Mouse (Mus musculus) right cerebral cortex, postnatal 36 days (tissue): ENCODE results near the gene Cryba2.

ENCODE experiments used
- DNase-seq, 2 experiments: peaks; one replicate each; pipeline ENCODE4 v3.0.0; 2022; ENCODE audit warnings: low spot score in 2 of 2, mixed read lengths in 1 of 2

Cryba2 gene

DNA sequence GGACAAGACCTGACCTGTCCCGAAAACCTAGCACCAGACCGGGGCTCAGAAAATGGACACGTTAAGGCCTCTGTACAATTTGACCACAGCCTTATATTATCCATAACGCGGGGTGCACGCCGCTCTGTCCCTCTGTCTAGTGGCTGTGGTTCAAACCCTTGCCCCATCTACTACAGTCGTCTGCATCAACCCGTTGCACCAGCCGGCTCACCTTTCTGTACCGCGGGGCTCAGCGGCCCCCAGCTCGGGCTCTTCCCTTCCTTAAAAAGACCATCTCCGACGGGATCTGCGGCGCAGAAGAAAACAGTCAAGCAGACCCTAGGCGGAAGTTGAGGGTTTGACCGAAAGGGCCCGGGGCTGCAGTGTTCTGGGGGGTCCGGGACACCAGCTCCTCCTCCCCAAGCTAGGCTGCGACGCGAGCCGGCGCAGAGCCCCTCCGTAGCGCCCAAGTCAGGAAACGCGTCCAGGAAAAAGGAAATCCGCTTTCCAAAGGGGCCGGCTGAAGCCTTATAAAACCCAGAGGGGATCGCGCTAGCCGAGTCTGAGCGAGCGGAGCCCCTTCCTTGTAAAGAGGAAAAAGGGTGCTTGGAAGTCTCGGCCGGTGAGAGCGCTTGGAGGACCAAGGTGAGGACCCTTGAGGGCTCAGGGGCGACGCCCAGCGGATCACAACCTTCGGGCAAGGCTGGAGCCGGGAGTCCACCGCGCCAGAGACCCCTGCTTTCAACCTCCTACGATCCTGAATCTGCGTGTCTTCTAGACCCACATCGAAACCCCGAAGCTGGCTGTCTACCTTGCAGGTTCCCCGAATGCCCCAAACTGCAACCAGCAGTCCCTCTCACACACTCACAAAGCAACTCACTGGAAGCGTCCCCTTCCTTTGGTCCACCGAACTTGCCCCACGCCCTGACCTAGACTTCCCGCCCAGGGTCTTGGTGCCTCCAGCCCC lies 8.5 kb downstream of the Cryba2 start:
- no peak for DNase-seq

DNA sequence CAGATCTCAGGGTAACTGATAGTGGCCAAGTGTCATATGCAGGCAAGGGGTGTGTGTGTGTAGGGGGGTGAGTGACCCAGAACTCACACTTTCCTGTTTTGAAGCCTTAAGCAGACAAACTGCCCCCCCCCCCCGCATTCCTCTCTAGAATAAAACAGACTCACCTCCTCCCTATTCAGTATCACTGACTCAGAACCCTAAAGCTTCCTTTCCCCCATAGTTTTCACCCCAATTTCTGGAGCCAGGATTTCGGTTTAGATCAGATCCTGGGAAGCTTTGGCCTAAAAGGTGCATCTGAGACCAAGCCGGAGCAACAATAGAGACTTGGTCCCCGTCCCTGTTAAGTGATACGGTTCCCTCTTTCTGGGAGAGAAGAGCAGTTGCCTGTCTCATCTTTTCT lies 9.5 kb downstream of the Cryba2 start:
- no peak for DNase-seq

DNA sequence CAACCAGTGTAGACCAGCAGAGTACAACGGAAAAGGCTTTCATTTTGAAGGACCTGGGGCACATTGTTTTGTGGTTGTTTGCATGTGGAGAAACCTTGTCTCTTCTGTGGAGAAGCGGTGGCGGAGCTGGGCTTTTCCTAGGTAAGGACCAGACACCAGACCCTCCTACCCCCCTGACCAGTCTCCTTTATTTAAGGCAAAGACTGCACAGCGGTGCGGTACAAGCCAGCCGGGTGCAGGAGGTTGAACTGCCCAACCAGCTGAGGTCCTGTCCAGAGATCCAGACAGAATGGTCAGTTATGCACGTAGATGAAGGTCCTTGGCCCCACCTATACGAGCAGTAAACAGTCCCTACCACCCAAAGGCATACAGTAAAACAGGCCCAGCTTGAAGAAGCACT lies 10.1 kb downstream of the Cryba2 start:
- no peak for DNase-seq

DNA sequence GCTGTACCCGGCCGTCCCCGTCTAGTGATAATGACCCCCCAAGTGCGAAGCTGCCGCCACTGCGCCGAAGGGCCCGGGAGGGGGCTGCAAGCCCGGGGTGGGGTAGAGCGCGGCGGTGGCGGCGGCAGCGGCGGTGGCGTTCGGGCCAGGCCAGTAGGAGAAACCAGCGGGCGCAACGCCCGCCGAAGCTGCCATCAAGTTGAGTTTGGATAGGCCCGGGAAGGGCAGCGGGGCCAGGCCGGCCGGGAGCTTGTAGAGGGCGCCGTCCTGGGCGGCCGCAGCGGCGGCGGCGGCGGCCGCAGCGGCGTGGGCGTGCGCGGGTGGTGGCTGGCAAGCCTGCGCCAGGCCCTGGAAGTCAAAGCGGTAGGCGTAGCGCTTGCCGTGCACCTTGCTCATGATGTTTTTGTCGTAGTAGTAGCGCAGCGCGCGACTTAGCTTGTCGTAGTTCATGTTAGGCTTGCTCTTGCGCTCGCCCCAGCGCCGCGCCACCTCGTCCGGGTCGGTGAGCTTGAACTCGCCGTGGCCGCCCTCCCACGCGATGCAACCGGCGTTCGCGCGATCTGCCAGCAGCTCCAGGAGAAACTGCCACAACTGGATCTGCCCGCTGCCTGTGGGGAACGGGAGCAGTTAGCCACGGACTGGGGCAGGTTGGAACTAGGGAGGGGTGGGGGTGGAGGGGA lies 10.7 kb downstream of the Cryba2 start:
- DNase-seq, result no peak

DNA sequence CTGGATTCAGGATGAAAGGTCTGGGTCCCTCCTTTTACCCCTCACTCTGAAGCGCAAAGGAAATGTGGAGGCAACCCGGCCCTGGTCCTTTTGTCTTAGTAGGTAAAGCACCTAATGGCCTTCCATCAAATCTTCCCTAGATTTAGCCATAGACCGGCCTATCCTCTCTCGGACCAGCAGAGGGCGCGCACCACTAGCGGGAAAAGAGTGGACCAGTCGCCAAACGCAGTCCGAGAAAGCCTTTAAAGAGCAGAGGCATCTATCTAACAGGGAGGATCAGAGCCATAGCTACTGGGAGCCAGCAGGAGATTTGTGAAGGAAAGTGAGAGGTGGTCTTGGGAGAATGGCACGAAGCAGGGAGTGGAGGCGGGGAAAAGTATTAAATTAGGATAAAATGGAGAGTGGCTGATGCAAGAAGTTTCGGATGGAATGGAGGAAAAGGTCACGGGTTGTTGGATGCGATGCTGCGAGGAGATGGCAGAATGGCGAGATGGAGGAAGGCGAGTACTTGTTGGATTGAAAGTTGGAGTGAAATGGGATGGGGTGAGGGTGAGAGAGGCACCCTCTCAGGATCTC lies 12.1 kb downstream of the Cryba2 start:
- peak in 1 of 2 experiments; percentile 56 for DNase-seq

DNA sequence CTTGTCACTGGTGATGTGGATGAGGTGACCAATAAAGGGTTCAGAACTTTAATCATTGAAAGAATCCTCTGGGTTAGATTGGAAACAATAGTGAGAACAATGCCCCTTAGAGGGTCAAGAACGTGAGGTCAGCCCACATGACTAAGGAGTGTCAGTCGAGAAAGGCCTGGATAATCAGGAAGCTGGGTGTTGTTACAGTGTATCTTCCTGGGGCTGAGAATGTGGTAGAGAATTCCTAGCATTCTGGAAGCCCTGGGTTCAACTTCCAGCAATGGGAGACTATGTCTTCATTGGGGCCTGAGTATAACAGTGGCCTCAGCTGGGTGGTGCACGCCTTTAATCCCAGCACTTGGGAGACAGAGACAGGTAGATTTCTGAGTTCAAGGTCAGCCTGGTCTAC lies 15.7 kb downstream of the Cryba2 start:
- DNase-seq, result no peak

DNA sequence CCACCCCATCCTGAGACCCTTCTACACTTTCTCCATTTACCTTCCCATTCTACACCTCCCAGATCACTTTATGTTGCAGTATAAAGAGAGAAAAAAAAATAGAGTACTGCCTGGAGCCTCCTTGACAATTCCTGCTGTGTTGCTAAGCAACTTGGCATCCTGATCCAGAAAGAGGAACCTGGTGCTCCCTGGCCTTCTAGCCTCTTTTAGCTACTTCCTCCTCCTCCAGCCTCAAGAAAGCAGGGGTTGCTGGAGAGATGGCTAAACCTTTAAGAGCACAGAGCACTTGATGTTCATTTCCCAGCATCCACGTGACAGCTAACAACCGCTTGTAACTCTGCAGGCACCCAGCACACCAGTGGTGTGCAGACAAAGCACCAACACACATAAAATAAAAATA lies 20.7 kb downstream of the Cryba2 start:
- DNase-seq, result no peak

DNA sequence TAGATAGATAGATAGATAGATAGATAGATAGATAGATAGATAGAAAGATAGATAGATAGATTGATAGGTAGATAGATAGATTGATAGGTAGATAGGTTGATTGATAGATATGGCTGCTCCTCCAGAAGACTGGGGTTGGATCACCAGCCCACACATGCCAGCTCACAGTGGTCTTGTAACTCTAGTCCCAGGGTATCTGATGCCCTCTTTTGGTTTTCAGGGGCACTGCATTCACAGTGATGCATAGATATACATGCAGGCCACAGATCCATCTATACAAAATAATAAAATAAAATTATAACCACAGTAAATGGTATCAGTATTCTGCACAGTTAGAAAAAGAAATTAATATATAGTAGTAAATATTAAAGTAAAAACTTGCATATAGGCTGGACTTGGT lies 31.2 kb downstream of the Cryba2 start:
- no peak for DNase-seq

DNA sequence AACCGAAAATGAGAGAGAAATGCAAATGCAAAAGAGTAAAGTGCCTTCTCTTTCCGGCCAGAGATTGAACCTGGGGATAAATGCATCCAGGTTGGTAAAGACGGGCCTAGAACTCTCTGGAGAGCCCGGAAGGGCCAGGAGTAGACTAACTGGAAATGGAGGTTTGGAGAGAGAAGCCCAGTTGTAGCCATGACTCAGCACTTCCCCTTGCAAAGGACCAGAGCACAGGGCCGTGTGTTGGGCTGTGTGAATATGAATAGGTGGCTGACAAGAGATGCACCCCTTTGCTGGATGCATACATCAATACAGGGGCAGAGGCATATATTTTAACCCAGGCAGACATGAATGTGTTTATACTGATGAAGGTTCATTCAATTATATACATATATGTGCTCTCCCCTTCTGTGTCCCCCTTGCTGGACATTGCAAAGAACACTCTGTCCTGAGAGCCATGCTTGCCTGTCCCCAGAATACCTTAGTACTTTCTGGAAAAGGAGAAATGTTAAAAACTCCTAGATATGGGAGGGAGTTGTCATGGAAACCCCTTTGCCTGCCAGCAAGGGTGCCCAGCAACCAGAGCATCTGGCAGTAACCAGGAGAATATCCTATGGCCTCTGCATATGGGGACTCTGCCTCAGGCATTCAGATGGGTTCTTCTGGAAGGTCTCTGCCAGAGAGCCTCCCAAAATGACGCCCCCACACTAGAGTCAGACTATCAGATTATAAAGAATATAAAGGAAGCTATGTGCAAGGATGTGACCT lies 33.5 kb downstream of the Cryba2 start:
- peak in 1 of 2 experiments; percentile 42 for DNase-seq

DNA sequence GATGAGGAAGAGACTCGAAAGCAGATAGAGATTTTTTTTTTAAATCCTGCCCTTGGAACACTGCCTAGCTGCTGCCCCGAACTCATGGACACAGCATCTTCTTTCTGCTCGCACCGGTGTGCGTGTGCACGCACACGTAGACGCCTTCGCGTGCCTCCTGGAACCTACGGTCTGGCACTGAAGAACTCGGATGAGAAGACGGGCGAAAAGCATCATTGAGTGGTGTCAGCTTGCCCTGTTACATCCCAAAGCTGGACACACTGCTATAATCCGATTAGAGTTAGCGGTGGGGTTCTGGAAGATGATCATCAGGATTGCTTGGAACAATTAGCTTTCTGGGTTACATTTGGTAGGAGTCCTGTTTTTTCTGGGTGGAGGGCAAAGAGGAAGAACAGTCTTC lies 34.1 kb downstream of the Cryba2 start:
- no peak for DNase-seq

DNA sequence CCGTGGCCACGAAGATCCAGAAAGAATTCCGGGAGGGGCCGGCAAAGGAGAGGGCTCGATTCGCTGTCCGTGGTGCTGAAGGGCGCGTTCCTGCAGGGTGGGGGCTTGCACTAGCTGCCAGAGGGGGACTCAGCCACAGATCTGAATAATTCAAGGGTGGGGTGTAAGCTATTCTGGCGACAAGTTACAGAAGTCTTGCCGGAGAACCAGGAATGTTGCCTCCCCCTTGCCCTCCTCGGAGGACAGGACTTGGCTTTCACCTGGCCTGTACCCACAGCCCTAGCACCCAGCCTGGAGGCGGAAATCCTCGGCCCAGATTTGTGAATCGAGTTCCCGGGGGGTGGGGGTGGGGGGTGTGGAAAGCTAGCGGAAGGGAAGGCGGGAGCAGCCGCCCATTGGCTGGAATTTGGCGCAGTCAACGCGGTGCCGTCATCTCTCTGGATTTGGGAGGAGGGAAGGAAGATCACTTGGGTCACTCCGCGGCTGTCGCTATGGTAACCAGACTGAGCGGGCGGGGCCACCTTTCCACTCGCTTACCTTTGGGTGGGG lies 34.7 kb downstream of the Cryba2 start:
- peak; percentile 87 to 92 for DNase-seq

DNA sequence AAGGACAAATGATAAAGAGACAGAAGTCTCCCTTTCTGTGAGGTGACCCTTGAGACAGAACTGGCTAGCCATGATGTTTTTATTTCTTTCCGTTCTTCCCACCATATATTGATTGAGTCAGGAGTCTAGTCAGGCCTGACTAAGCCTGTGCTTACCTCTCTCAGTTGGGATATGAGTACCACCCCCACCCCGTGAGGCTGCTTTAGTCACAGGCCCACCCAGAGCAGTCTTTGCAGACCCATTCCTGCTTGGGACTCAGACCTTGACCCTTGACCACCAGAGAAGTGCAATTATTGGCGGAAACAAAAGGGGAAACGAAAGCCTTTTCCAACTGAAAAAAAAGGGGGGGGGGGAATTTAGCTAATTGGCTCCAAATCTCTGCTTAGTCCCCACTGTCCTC lies 35.3 kb downstream of the Cryba2 start:
- DNase-seq, result no peak

DNA sequence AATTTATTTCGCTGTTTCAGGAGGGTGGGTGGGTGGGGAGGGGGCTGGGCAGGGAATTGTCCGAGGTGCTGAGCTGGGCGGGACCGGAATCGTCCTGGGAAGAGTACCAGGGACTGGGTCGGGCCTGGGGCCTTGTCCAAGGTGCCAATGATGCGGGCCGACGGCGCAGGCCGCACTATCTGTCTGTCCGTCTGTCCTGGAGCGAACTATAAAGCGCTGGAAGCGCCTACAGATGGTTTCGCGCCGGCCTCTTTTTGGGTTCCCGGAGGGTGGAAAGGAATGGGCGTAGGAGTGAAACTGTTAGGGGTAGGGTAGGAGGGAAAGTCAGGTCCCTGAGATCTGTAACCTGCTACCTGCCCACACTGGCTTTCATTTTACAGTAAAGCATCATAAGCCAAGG lies 35.7 kb downstream of the Cryba2 start:
- DNase-seq, result peak in 1 of 2 experiments; percentile 25

DNA sequence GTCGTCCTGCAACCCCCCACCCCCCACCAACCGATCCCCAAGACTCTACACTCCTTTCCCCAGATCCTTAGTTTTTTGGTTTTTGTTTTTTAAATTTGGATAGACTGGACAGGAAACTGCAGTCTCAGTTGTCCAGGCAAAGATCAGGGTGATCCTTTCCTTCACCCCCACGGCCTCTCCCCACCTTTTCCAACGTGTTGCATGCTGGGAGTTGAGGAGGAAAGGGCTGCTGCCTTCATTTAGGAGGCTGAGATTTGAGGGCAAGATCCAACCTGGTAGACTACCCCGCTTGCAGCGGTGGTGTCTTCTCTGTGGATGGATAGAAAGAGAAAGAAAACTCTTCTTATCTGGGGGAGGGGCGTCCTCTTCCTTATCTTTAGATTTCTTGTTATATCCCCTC lies 36.2 kb downstream of the Cryba2 start:
- DNase-seq, result no peak

DNA sequence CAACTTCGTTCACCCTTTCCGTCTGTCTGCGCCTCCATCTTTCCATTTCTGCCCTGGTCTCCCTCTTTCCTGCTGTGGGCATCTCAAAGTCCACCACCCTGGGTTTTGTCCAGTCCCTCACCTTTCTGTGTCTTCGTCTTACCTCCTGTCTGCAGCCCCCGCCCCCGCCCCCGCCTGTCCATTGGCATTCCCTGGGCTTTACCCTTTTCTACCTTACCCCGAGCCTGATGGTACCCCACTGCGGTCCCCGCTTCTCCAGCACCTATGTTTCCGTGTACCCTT lies 36.6 kb downstream of the Cryba2 start:
- no peak for DNase-seq

DNA sequence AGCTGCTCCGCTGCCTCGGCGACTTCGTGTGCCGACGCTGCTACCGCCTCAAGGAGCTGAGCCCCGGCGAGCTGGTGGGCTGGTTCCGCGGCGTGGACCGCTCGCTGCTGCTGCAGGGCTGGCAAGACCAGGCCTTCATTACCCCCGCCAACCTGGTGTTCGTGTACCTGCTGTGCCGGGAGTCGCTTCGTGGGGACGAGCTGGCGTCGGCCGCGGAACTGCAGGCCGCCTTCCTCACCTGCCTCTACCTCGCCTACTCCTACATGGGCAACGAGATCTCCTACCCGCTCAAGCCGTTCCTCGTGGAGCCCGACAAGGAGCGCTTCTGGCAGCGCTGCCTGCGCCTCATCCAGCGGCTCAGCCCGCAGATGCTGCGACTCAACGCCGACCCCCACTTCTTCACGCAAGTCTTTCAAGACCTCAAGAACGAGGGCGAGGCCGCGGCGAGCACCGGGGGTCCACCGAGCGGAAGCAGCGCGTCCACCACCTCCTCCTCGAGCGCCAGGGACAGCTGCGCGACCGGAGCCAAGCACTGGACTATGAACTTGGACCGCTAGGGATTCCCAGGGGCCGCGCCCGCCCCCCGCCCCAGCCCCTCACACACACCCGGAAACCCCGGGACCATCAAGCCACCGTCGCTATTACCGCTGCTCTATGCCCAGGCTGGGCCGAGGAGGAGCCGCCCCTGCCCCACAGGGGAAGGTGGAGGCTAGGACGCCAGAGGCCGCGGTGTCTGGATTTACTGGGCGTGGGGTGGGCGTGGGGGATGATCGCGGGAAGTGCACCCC lies 37.1 kb downstream of the Cryba2 start:
- no peak for DNase-seq

DNA sequence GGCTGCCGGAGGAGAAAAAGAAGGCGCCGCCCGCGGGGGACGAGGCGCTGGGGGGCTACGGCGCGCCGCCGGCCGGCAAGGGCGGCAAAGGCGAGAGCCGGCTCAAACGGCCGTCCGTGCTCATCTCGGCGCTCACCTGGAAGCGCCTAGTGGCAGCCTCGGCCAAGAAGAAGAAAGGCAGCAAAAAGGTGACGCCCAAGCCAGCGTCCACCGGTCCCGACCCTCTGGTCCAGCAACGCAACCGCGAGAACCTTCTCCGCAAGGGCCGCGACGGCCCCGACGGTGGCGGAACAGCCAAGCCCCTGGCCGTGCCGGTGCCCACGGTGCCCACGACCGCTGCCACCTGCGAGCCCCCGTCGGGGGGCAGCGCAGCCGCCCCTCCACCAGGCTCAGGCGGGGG lies 37.8 kb downstream of the Cryba2 start:
- no peak for DNase-seq

DNA sequence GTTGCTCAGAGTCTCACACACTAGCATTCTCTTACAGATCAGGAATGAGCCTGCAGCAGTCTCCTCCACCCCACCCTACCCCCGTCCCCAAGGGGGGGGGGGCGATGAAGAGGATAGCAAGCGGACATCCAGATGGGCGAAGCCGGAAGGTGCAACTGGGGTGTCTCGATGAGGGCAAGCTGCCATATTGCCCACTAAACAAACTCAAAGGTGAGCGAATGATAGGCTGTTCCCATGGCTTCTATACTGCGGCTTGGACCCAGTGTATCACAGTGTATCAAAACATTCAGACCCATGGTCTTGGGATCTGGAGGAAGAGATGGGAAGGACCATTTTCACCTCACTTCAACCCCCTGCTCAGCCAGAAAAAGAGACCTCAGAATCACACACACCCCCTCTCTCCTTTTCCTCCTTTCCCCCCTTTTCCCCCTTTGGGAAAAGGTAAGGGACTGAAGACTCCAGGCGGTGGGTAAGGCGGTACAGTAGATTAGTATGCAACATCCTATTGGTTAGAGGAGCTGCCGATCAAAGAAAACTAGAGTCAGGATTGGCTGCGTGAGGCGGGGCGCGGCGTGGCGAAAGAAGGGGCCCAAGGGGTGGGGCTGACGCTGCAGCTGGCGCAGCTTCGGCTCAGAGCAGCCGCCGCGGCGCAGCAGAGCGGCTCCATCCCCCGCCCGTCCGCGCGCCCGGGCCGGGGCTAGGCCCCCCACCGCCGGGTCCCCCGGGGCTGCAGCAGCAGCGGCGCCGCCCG lies 38.5 kb downstream of the Cryba2 start, which contains the start of gene Cdk5r2:
TSS of gene Cdk5r2 (plus strand) at position 629 of the 751 bp plus-strand sequence.
- DNase-seq, result peak; percentile 90 to 94

DNA sequence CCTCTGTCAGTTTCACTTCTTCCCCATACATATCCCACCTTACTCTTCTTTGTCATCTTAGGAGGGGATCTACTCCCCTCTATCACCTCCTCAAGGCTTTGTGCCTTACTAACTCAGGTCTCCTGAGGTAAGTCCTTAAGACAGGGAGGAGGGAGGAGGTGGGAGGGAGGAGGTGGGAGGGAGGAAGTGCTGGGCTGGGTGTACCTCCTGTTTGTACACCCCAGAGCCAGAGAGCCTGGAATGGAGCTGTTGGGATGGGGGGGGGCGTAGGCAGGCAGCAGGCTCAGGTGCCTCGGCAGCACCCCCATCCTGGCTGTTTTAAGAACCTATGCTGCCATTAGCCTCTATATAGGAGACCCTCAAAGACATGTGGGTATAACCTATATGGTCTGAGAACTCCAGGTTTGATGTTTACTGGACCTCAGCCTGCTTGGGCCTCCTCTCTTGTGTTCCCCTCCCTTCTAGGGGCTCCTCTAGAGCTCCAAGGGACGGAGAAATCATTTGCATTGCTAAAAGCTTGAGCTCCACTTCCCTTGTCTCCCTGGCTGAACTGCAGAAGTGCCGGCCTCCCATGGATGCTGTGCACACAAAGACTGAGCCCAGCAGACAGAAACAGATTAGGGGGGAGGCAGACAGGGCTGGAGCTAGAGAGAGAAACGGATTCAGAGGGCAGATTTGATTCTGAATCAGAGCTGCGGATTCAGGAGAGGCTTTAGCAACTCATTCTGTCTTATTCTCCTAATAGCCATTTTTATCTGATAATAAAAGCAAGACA lies 41.8 kb downstream of the Cryba2 start:
- peak in 1 of 2 experiments; percentile 45 for DNase-seq
